Mouse (Mus musculus): ENCODE results near the gene Gm49366.

DNA sequence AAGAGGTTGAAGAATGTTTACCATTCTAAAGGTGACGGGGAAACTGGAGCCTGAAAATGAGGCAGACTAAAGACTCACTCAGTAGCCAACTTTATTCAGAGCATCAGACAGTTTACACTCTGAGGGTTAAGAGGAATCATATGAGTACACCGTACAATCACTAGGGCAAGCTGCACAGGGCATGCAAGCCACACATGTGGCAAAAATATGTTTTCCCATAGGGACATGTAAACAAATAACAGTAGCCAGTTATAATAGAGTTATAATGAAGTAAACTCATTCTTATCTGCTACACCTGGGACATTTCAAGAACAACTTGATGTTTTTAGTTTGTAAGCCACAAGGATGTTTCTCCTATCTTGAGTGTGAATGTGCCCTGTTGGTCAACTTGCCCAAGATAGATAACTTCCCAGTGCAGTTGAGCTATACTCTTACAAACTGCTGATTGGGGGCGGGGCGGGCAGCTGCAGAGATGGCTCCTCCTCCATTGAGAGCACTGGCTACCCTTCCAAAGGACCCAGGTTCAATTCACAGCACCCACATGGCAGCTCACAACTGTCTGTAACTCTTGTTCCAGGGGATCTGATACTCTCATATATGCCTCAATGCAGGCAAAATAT, 38.7 kb downstream of the Gm49366 start:
- no peak for TF ChIP-seq CTCF (IDR thresholded peaks at IDR 0.05; ENCODE audit: control insufficient read depth, insufficient read depth, insufficient replicate concordance, low read depth, low read length)
- TF ChIP-seq POLR2A (IDR thresholded peaks at IDR 0.05; ENCODE audit: control insufficient read depth, low read depth, low read length), result no peak
